In genomic region chr5:97277795-97278572, GRCm38 (mm10) we compare ENCODE assay signal across 11 mouse cellular contexts.
DNase-seq lines count a peak whose midpoint lies in the region; ATAC-seq lines count a peak whose summit lies in the region.
"Had no signal": no experiment of that assay in that cellular context is flagged by ENCODE, and none has a peak within 500 bp of the region (broad histone marks: within the 10 kb centered on the region; RNA-seq: fewer than 3 reads in every experiment).

No protein-coding gene starts in this region.

- peaks cover 13% of the 10 kb centered on the region for H3K4me1 ChIP-seq in forebrain, embryonic 13.5 days
- peaks cover 2% of the 10 kb centered on the region; the same call in 1 of the 2 replicates for H3K4me1 ChIP-seq in forebrain, embryonic 11.5 days (replicated peaks; ENCODE audit: control insufficient read depth, insufficient read depth, low read length)
- no peaks in the 10 kb centered on the region for H3K4me1 ChIP-seq in lung, embryonic 15.5 days
- peaks cover 7% of the 10 kb centered on the region; the same call in 1 of the 2 replicates for H3K4me1 ChIP-seq in forebrain, embryonic 14.5 days (ENCODE audit: control insufficient read depth, insufficient read depth, low read length)
- H3K4me1 ChIP-seq: liver, embryonic 15.5 days had no signal

- H3K4me2 ChIP-seq in forebrain, embryonic 13.5 days, result peak overlapping the region; percentile 34
- H3K4me2 ChIP-seq in forebrain, embryonic 11.5 days (ENCODE audit: low read depth, low read length, severe bottlenecking), result no peak overlapping the region
- H3K4me2 ChIP-seq in lung, embryonic 15.5 days, result peak overlapping the region; percentile 8; the same call in 1 of the 2 replicates
- H3K4me2 ChIP-seq in forebrain, embryonic 14.5 days (ENCODE audit: low read length), result peak overlapping the region; percentile 24
- H3K4me2 ChIP-seq: liver, embryonic 15.5 days had no signal

- H3K4me3 ChIP-seq in forebrain, embryonic 13.5 days, result no peak overlapping the region
- no peak overlapping the region for H3K4me3 ChIP-seq in forebrain, embryonic 11.5 days (ENCODE audit: low read depth, low read length)
- H3K4me3 ChIP-seq in lung, embryonic 15.5 days, result no peak overlapping the region
- H3K4me3 ChIP-seq in forebrain, embryonic 14.5 days (ENCODE audit: low read depth, low read length), result no peak overlapping the region
- H3K4me3 ChIP-seq: liver, embryonic 15.5 days had no signal

- no peak for DNase-seq in forebrain, embryonic 11.5 days (ENCODE audit: low spot score)
- no peak for DNase-seq in lung, postnatal 4 days
- peak; percentile 47 for DNase-seq in forebrain, embryonic 14.5 days (ENCODE audit: low spot score)
- peak; percentile 91 for DNase-seq in retina, postnatal 1 day
- DNase-seq in gastrocnemius, adult 18-20 months (ENCODE audit: low spot score), result no peak
- no peak for DNase-seq in frontal cortex, postnatal 25 days (ENCODE audit: low spot score in 2 of 2)
- DNase-seq: B cell, adult 2 months; heart, adult 18-20 months had no signal

- 49% methylated on average over 16 of the region's 16 CpGs for WGBS in forebrain, embryonic 13.5 days
- WGBS in forebrain, embryonic 11.5 days, result 75% methylated on average over 16 of the region's 16 CpGs
- 60% methylated on average over 16 of the region's 16 CpGs for WGBS in lung, embryonic 15.5 days
- WGBS in forebrain, embryonic 14.5 days, result 40% methylated on average over 16 of the region's 16 CpGs

- peak; percentile 66 for ATAC-seq in forebrain, embryonic 13.5 days
- ATAC-seq in forebrain, embryonic 11.5 days (replicated peaks; ENCODE audit: low FRiP score), result no peak
- no peak for ATAC-seq in lung, embryonic 15.5 days (ENCODE audit: borderline replicate concordance, extremely low read depth, low FRiP score, low TSS enrichment)
- ATAC-seq in forebrain, embryonic 14.5 days, result peak; percentile 49; the same call in 1 of the 2 replicates

- H3K9me3 ChIP-seq in forebrain, embryonic 13.5 days (replicated peaks), result no peaks in the 10 kb centered on the region
- no peaks in the 10 kb centered on the region for H3K9me3 ChIP-seq in forebrain, embryonic 11.5 days (ENCODE audit: control insufficient read depth, low read length)
- H3K9me3 ChIP-seq in lung, embryonic 15.5 days, result no peaks in the 10 kb centered on the region
- no peaks in the 10 kb centered on the region for H3K9me3 ChIP-seq in forebrain, embryonic 14.5 days (replicated peaks; ENCODE audit: control insufficient read depth, low read length)
- H3K9me3 ChIP-seq: liver, embryonic 15.5 days had no signal

- H3K9ac ChIP-seq in forebrain, embryonic 13.5 days, result no peak overlapping the region
- H3K9ac ChIP-seq in forebrain, embryonic 11.5 days (ENCODE audit: low read length), result no peak overlapping the region
- no peak overlapping the region for H3K9ac ChIP-seq in lung, embryonic 15.5 days
- H3K9ac ChIP-seq in forebrain, embryonic 14.5 days (ENCODE audit: low read length), result peak overlapping the region; percentile 35; the same call in 1 of the 2 replicates
- H3K9ac ChIP-seq: liver, embryonic 15.5 days had no signal

- no peaks in the 10 kb centered on the region for H3K27me3 ChIP-seq in forebrain, embryonic 13.5 days
- no peaks in the 10 kb centered on the region for H3K27me3 ChIP-seq in forebrain, embryonic 11.5 days (ENCODE audit: control insufficient read depth, insufficient read depth, low read length)
- H3K27me3 ChIP-seq in lung, embryonic 15.5 days, result no peaks in the 10 kb centered on the region
- no peaks in the 10 kb centered on the region for H3K27me3 ChIP-seq in forebrain, embryonic 14.5 days (replicated peaks; ENCODE audit: control insufficient read depth, insufficient read depth, low read length)
- H3K27me3 ChIP-seq: liver, embryonic 15.5 days had no signal

- H3K27ac ChIP-seq in forebrain, embryonic 13.5 days, result no peak overlapping the region
- H3K27ac ChIP-seq in forebrain, embryonic 11.5 days (ENCODE audit: low read depth, low read length), result no peak overlapping the region
- no peak overlapping the region for H3K27ac ChIP-seq in lung, embryonic 15.5 days
- no peak overlapping the region for H3K27ac ChIP-seq in forebrain, embryonic 14.5 days (ENCODE audit: low read depth, low read length)
- H3K27ac ChIP-seq: liver, embryonic 15.5 days had no signal

- H3K36me3 ChIP-seq in forebrain, embryonic 13.5 days (ENCODE audit: poor library complexity, severe bottlenecking), result no peaks in the 10 kb centered on the region
- H3K36me3 ChIP-seq in forebrain, embryonic 11.5 days (ENCODE audit: control insufficient read depth, insufficient read depth, low read length), result no peaks in the 10 kb centered on the region
- H3K36me3 ChIP-seq in lung, embryonic 15.5 days, result no peaks in the 10 kb centered on the region
- H3K36me3 ChIP-seq in forebrain, embryonic 14.5 days (ENCODE audit: control insufficient read depth, insufficient read depth, low read length), result no peaks in the 10 kb centered on the region
- H3K36me3 ChIP-seq: liver, embryonic 15.5 days had no signal

Comparison
In these comparisons a context has a peak if more than half of its experiments do, and no peak if none do; other contexts are left out.
1. ATAC-seq: peak in forebrain, embryonic 13.5 days (single experiment) and forebrain, embryonic 14.5 days (single experiment); none in forebrain, embryonic 11.5 days (single experiment) and lung, embryonic 15.5 days (single experiment).
2. DNase-seq: peak in forebrain, embryonic 14.5 days (single experiment) and retina, postnatal 1 day (single experiment); none in forebrain, embryonic 11.5 days (single experiment), lung, postnatal 4 days (0 of 2), gastrocnemius, adult 18-20 months (single experiment) and frontal cortex, postnatal 25 days (0 of 2).